Mouse (Mus musculus): ENCODE measurements around the gene Asrgl1.
"Not testable (repeated sequence)": the region's sequence is repeated elsewhere in the genome, so short reads cannot be mapped to it uniquely, and the experiment has no call there.

The Asrgl1 gene

GRCm38 (mm10) chr19:9103986-9104385 lies 31.4 kb downstream of the Asrgl1 start:
- no peak for DNase-seq

- DNase-seq, result no peak
These were observed 34.4 kb downstream of the Asrgl1 start for GRCm38 (mm10) chr19:9101062-9101457.

GRCm38 (mm10) chr19:9100297-9101061 lies 35.0 kb downstream of the Asrgl1 start:
- DNase-seq, result no peak

DNA sequence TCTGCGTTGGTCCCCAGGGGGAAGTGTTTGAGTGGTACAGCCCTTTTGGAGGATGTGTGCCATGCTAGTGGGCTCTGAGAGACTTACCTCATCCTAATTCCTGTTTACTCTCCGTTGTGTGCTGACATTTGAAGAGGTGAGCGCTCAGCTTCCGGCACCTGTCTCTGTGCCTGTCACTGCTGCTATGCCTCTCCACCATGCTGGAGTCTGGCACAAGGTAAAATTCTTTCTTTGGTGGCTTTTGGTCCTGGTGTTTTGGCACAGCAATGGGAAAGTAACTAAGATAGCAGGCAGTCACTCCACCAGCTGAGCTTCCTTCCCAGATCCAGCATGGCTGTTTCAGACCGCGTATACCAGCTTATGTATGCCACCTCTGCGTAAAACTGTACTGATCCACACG lies 35.7 kb downstream of the Asrgl1 start:
- DNase-seq, result no peak

GRCm38 (mm10) chr19:9097441-9097840 lies 38.0 kb downstream of the Asrgl1 start:
- peak in 1 of 2 experiments; percentile 33 for DNase-seq

GRCm38 (mm10) chr19:9095111-9095510 lies 40.3 kb downstream of the Asrgl1 start:
- DNase-seq, result no peak

DNA sequence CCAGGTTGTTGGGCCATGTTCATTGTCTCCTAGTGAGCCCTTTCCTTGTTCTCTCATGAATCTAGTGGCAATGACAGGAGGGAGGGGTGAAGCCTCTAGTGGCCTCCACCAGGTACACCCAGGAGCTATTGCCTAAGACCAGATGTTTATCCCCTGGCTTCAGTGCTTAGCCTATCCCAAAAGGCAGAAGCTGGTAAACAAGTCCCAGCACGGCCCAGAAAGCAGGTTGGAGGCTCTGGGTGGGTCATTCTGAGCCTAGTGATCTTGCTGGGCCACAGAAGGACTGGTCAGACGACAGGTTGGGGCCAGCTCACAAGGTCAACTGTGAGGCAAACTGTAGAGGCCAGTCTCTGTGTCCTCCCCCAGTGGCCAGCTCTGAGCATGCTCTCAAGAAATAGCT lies 44.7 kb downstream of the Asrgl1 start:
- DNase-seq, result no peak

GRCm38 (mm10) chr19:9090191-9090590 lies 45.2 kb downstream of the Asrgl1 start:
- no peak for DNase-seq

GRCm38 (mm10) chr19:9087821-9088220 lies 47.6 kb downstream of the Asrgl1 start, which contains the start of gene Scgb1a1:
Scgb1a1 (minus strand) TSS chr19:9087958.
- DNase-seq, result no peak

DNA sequence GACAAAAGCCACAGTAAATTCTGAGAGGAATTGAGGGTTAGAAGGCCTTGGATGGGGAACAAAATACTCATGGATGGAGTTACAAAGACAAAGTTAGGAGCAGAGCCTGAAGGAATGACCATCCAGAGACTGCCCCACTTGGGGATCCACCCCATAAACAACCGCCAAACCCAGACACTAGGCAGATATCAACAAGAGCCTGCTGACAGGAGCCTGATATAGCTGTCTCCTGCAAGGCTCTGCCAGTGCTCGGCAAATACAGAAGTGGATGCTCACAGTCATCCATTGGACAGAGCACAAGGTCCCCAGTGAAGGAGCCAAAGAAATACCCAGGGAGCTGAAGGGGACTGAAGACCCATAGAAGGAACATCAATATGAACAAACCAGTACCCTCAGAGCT lies 51.5 kb downstream of the Asrgl1 start:
- DNase-seq, result not testable (repeated sequence)

GRCm38 (mm10) chr19:9083010-9083355 lies 52.5 kb downstream of the Asrgl1 start:
- DNase-seq, result no peak

DNA sequence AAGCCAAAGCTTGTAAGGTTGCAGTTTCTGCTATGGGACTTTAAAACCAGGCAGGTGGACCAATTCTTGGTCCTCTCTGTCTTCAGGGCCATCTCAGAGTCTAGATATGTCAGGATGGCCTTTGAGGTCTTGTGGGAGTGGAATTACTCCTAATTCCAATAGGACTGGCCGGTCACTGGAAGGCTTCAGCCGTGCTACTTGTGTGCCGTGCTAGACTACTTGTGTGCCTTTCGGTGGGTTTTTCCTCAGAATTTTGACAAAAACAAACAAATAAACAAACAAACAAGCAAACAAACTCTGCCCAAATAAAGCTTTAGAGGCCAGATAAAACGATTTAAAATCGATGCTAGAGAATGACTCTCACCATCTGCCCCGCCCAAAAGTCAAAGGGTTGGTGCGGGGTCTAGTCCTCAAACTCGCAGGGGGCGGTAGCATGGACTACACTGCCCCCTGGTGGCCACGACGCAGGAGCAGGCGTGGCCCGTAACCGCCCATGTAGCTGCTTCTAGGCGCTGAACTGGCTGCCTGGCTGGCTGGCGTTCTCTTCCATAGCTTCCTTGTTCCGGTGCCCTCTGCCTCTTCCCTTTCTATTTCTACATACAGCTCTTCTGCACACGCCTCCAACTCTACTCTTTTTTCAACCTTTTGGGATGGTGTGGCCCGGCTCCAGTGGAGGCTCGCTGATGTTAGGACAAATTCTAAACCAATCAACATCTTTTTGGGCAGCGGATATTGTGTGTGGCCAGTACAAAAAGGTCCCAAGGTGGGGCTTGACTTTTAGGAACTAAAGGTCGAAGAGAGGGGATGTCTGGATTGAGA lies 53.0 kb downstream of the Asrgl1 start:
- DNase-seq, result peak; percentile 62 to 78

DNA sequence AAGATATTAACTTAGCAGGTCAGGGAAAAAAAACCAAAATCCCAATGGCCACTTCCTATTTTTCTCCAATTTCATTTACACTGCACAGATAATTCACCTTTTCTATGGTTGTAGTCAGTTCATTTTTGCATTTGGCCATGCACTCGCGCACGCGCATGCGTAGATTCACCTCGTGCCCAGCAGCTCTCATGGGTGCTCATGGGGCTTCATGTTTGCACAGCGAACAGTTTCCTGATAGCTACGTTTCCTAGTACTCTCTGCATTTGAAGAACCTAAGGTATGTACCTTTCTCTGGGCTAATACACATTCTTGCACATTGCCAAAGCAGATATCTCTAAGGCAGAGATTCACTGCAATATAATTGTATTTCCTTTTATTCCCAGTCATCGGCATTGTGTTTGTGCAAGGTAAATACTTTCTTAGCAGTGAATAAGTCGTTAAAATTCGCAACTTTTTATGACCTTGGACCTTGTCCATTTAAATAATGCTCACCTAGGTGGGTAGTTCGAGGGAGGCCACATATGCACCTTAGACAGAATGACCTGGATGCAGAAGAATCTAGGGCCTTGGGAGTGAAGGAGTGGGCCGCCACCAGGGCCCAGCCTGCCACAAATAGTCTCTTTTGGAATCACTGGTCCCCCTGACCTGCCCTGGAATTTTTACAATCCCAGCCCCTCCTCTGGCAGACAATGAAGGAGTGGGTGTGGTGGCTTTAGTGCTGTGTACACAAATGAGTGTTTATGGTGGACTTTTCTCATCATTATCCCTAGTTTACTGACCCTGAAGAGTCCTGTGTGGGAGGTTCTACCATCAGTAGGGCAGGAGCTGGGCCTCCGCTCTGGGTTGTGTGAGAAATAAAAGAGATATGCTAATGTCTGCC lies 53.9 kb downstream of the Asrgl1 start:
- DNase-seq, result no peak

DNA sequence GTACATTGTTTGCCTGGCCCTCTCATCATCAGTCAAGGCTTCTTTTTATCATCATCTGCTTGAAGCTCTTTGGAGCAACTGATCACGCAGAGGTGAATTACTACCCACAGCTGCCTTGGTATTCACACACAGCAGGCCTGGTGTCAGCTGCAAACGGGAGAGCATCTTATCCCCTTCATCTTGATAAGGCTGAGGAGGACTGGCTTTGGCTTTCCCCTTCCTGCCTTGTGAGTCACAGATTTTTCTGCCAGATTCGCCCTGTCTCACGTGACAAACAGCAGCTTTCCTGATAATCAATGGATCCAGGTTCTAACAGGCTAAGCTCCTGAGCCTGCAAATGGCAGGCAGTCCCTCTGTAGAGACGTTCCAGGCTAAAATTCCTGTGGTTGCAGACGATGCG lies 55.5 kb downstream of the Asrgl1 start:
- DNase-seq, result no peak

- no peak for DNase-seq
These were observed 58.3 kb downstream of the Asrgl1 start for GRCm38 (mm10) chr19:9076982-9077660.

- no peak for DNase-seq
These were observed 59.4 kb downstream of the Asrgl1 start for GRCm38 (mm10) chr19:9076035-9076434.

- no peak for DNase-seq
These were observed 59.9 kb downstream of the Asrgl1 start for GRCm38 (mm10) chr19:9075558-9075957.

DNA sequence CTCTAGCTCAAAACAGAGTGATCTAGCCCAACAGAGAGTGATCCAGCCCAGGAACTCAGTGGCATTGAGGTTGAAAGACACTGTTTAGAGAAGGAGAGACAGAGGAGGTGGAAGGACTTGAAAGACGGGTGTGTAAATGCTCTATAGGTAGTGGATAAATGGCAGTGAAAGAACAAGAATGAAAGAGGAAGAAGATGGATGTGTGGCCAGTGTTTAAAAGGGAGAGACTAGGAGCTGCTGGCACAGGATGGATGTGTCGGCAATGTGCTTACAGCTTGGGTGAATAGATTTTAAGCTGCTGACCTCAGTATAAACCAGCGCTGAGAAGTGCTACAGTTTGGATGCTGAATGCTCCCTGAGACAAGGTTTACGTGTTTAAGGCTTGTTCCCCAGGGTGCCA lies 61.0 kb downstream of the Asrgl1 start:
- no peak for DNase-seq

- no peak for DNase-seq
These were observed 61.5 kb downstream of the Asrgl1 start for GRCm38 (mm10) chr19:9073776-9074411.

DNA sequence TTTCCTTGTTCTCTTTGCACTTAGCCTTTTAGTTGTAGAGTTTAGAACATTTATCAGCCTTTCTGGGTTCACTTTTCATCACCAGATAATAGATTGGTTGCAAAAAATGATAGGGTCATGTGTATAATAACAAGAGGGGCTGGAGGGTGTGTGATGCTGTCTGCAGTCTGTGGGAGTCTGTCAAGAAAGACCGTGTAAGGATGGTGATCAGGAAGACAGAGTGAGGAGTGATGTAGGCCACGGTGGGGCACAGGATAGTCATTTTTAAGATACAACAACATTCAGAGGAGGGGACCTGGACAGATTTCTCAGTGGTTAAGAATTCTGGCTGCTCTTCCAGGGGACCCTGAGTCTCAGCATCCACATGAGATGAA lies 63.3 kb downstream of the Asrgl1 start:
- no peak for DNase-seq

DNA sequence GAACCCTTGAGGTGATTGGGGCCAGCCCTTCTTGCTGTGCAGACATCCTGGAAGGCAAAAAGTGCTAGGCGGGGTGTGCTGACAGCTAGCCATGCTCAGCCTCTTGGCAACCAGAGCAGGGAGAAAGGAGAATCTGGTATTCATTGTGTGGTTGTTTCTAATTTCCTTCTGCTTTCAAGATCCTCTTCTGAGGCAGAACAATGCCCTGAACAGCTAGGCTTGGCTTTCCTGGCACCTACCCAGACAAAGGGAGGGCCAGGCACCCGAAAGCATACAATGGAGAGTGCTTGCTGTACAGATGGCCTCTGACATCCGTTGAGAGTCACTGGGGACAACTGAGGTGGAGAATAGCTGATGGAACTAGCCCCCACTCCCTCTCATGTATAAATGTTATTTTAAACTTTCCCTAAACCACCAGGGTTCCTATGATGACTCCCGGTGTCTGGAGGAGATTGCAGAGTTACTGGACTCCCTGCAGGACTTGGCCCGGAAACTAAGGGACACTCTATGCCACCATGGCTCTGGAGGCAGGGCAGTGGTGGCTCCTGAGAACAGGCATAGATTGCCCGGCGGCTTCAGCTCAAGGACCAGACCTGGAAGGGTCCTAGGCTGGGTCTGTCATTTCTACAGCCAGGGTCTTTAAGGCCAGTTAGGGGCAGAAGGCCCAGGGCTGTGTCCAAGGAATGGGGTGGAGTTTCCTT lies 63.8 kb downstream of the Asrgl1 start:
- peak; percentile 14 to 21 for DNase-seq

DNA sequence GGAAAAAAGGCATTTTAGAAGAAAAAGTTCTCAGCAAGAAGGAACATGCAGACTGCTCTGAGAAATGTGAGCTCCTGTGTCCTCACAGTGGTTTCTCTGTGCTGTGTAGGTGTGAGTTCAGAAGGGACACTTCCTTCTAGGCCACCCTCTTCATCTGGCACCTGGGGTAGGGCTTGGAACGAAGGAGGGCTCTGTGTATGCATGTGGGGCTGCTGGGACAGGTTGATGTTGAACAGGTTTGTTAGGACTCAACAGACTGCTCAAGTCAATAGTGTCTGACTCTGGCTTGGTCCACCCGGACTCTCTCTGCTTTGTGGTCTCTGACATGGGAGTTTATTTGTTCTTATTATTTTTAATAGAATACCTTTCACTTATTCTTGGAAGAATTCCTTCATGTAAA lies 65.1 kb downstream of the Asrgl1 start:
- no peak for DNase-seq

Measured in cerebellum, adult 18-20 months (tissue).